Mouse (Mus musculus) adrenal gland, adult 8-10 months (tissue): ENCODE data around the gene Mtmr1. TPM values are rescaled to one million over a fixed set of nuclear protein-coding genes. Genes with fewer than 3 reads are reported as not detected.
"Not testable (repeated sequence)": the region's sequence is repeated elsewhere in the genome, so short reads cannot be mapped to it uniquely, and the experiment has no call there.

Source experiments
- DNase-seq: peaks from one replicate; pipeline ENCODE4 v3.0.0; 2022
- total RNA-seq, 4 experiments: library from RNA; stranded (reverse); gene quantifications; 2 replicates each; pipeline ENCODE4 v1.2.4; 2022

Mtmr1 gene
- total RNA-seq, result 10 to 100 TPM; 33.3 to 38.2 (median 35.3) TPM

GRCm38 (mm10) chrX:71364554-71364991 is at the start of gene Mtmr1:
Gene Mtmr1 (plus strand): TSS chrX:71364760.
- DNase-seq, result peak; percentile 70

- DNase-seq, result no peak
These were observed 12.5 kb upstream of the Mtmr1 start for GRCm38 (mm10) chrX:71352033-71352432.

GRCm38 (mm10) chrX:71355331-71355730 is 9.2 kb upstream of the Mtmr1 start:
- DNase-seq, result no peak

DNA sequence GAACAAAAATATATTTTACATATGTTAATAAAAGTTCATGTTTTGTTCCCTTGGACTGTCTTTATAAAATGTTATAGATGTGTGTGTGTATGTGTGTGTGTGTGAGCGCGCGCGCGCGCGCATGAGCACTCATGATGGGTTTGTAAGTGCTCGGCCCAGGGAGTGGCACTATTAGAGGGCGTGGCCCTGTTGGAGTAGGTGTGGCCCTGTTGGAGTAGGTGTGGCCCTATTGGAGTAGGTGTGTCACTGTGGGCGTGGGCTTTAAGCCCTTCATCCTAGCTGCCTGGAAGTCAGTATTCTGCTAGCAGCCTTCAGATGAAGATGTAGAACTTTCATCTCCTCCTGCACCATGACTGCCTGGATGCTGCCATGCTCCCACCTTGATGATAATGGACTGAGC is 2.8 kb upstream of the Mtmr1 start:
- not testable (repeated sequence) for DNase-seq

GRCm38 (mm10) chrX:71364062-71364461 is 498 bp upstream of the Mtmr1 start:
- DNase-seq, result no peak

GRCm38 (mm10) chrX:71365011-71365410 is 451 bp downstream of the Mtmr1 start:
- DNase-seq, result peak; percentile 11

DNA sequence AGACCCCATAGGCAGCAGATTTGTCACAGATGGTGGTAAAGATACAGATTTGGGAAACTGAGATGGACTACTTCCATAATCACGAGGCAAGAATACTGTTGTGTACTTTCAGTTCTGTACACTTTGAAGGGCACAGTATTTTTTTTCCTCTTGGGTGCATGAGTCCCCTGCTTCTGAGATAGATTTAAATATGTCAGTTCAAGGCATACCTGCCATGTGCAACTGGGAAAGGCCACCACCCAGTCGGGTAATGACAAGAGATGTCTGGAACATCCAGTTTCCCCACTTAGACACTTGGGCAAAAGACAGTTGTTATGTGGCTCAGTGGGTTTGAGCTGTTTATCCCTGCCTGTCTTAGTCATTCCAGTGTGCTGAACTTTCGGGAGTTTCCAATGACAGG is 950 bp downstream of the Mtmr1 start:
- no peak for DNase-seq

DNA sequence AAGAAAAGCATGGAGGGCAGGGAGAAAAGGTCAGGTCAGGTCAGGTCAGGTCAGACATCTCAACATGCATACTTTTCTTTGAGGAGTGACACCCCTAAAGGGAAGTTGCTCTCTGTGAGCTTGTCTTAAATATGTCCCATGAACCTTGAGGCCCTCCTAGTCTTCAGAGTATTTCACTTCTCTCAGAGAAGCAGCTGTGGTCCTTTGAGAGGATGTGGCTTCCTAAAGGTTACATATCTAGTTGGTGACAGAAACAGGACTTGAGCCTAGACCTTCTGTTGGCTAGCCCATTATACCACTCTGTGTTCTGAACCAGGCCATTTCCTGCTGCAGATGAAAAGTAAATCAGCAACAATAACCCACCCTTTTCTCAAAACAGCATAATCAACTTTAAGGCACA is 2.4 kb downstream of the Mtmr1 start:
- DNase-seq, result no peak

GRCm38 (mm10) chrX:71376781-71377180 is 12.2 kb downstream of the Mtmr1 start:
- DNase-seq, result no peak

DNA sequence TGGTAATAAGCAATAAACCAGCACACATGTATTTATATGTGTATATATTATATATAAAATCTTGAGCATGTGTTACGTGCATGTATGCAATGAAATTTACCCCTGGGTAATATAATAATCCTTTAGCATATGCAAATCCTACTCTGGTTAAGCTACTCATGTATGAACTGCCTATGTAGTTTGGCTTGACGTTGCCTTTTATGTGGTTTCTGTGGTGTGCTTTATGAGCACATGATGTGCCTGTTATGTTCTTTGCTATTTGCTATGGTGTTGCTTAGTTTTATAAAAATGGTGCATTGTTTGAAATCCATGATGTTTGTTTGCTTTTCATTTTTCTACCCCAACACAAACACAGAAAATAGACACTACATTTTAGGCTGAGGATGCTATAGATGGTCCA is 13.9 kb downstream of the Mtmr1 start:
- DNase-seq, result no peak

DNA sequence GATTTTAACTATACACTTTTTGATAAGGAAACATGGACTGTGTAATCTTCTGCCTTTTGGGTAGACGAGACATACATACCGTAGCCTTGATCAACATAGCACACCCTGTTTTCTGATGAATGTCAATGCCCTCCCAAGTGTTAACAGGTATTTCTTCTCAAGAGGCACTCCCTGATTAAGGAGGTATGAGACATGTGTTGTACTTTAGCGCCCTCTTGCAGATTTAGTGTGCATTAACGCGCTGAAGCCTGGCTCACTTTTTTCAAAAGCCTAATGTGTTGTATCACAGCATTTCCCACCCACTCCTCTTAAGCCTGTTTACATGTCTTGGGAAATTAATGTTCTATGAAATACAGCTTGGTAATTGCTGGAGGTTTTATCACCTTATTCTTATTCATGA is 17.0 kb downstream of the Mtmr1 start:
- DNase-seq, result no peak

- no peak for DNase-seq
These were observed 31.8 kb downstream of the Mtmr1 start for GRCm38 (mm10) chrX:71396326-71396725.

GRCm38 (mm10) chrX:71406290-71406689 is 41.7 kb downstream of the Mtmr1 start:
- DNase-seq, result no peak

DNA sequence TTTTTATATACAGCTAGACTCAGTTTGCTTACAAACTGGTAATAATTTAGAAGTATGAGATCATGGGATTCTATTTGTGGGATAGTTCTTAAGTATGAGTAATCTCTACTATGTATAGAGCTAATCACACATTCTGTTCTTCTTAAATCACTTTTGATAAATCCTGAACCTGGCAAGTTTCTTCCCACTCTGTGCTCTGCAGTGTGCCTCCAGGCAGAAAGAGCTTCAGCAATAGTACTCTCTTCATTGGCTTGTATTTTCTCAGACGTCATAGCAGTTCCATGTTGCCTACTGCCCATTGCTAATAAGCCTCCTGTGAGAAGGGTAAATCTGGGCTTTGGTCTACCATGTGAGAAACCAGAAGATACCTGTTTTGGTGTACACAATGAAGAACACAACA is 43.8 kb downstream of the Mtmr1 start:
- DNase-seq, result no peak

- no peak for DNase-seq
These were observed 48.2 kb downstream of the Mtmr1 start for GRCm38 (mm10) chrX:71412776-71413175.

- peak; percentile 51 for DNase-seq
These were observed 49.1 kb downstream of the Mtmr1 start for GRCm38 (mm10) chrX:71413616-71414015.

GRCm38 (mm10) chrX:71424852-71425251 is 60.3 kb downstream of the Mtmr1 start:
- no peak for DNase-seq

GRCm38 (mm10) chrX:71425746-71426519 is 61.4 kb downstream of the Mtmr1 start:
- peak; percentile 69 for DNase-seq

DNA sequence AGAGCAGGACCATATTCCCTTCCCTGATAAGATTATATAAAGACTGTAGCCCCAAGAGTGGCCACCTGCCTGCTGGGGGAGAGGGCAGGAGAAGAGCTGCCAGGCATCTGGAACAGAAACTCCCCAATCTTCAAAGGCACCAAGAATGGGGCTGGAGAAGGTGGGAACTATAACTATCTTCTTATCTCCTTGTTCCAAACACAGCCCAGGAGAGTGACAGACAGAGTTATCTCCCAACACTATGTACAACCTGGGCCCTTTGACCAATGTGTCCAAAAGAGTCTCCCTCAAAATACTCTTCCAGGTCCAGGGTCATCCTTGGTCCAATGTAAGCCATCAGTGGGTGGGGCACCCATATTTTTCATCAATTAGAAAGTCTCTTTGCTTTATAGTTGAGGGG is 62.9 kb downstream of the Mtmr1 start:
- DNase-seq, result no peak

- no peak for DNase-seq
These were observed 66.3 kb downstream of the Mtmr1 start for GRCm38 (mm10) chrX:71430900-71431299.

- no peak for DNase-seq
These were observed 69.9 kb downstream of the Mtmr1 start for GRCm38 (mm10) chrX:71434448-71434847.

- DNase-seq, result peak; percentile 73
These were observed 70.3 kb downstream of the Mtmr1 start for GRCm38 (mm10) chrX:71434860-71435259.

DNA sequence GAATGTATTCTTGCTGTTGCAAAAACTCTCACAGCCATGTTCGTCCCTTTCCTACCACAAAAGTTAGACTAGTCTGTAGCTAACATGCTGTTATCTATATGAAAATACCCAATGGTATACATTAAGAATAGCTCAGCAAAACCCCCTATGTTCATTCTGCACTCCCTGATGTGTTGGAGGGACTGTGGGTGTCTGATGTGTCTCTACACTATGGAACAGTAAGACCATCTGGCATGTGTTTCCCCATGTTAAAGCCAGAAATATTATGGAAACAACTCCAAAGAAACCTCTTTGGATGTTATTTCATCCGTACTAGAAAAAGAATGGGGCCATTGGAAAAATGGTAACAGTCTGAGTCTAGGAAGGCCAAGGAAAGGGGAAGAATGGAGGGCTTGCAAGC is 71.0 kb downstream of the Mtmr1 start:
- DNase-seq, result no peak

DNA sequence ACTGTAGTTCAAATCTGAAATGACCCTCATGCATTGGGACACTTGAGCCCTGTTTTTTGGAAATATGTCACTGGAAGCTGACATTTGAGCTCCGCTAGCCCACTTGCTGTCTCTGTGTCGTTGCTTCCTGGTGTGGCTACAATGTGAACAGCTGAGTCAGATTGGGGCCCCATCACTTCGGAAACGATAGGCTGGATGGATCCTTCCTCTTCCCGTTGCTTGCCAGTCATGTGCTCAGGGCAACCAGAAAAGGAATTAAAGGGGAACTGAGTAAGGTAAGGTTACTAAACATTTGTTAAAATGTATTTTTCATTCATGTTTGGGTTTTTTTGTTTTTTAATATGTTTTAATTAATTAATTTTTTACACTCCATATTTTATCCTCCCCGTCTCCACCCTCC is 74.9 kb downstream of the Mtmr1 start:
- DNase-seq, result no peak

DNA sequence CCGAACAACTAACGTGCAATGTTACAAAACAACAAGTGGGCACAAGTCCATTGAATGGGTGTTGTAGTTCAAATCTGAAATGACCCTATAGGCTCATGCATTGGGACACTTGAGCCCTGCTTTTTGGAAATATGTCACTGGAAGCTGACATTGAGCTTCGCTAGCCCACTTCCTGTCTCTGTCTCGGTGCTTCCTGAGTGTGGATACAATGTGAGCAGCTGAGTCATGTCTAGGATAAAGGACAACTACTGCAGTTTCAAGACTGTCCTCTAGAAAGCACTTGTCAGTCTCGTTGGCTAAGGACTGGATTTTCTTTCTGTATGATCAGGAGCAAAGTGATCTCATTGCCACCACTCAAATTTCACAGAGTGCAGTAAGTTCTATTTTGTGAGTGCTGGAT is 78.4 kb downstream of the Mtmr1 start:
- DNase-seq, result no peak
